ENCODE assay signal across 25 mouse cellular contexts in the genomic region with DNA sequence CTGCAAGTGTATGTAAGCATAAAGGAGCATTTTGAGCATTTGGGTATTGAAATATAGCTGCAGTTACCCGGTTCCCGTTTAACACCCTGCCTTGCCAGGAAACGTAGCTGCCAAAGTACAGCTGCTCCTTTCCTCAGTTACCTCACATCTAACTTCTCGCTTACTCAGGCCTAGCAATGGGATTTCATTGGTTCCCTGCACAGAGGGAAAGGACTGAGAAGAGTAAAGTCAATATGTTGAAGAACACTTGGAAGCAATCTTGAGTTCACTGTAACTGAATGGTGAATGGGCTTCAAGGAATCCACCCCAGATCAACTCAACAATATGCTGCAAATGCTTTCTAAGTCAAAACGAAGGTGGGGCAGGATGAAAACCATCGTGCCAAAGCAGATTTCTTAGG.
"Had no signal": no experiment of that assay in that cellular context is flagged by ENCODE, and none has a peak within 500 bp of the region (broad histone marks: within the 10 kb centered on the region; RNA-seq: fewer than 3 reads in every experiment).

No protein-coding gene starts in this region.

- H3K4me2 ChIP-seq: heart, embryonic 12.5 days; hindbrain, embryonic 12.5 days; hindbrain, embryonic 14.5 days; intestine, embryonic 15.5 days; limb, embryonic 12.5 days had no signal

- H3K9ac ChIP-seq: heart, embryonic 12.5 days; hindbrain, embryonic 12.5 days; hindbrain, embryonic 14.5 days; intestine, embryonic 15.5 days; limb, embryonic 12.5 days had no signal

- H3K4me3 ChIP-seq: gastrocnemius, adult 2 months; heart, embryonic 10.5 days; heart, embryonic 12.5 days; hindbrain, embryonic 10.5 days; hindbrain, embryonic 12.5 days; intestine, embryonic 15.5 days; layer of hippocampus, adult 2 months; left cerebral cortex, adult 2 months; limb, embryonic 10.5 days; limb, embryonic 12.5 days had no signal

- H3K4me1 ChIP-seq: heart, embryonic 10.5 days; heart, embryonic 12.5 days; hindbrain, embryonic 10.5 days; hindbrain, embryonic 12.5 days; intestine, embryonic 15.5 days; limb, embryonic 10.5 days; limb, embryonic 12.5 days had no signal

- H3K27me3 ChIP-seq: heart, embryonic 12.5 days; hindbrain, embryonic 12.5 days; intestine, embryonic 15.5 days; limb, embryonic 12.5 days had no signal

- H3K9me3 ChIP-seq: heart, embryonic 10.5 days; heart, embryonic 12.5 days; hindbrain, embryonic 10.5 days; hindbrain, embryonic 12.5 days; intestine, embryonic 15.5 days; limb, embryonic 10.5 days; limb, embryonic 12.5 days had no signal

- H3K36me3 ChIP-seq: heart, embryonic 10.5 days; heart, embryonic 12.5 days; hindbrain, embryonic 10.5 days; hindbrain, embryonic 12.5 days; intestine, embryonic 15.5 days; limb, embryonic 10.5 days; limb, embryonic 12.5 days had no signal

- DNase-seq: gastrocnemius, adult 2 months; gastrocnemius, postnatal 10 days; gastrocnemius, postnatal 25 days; heart, adult 18-20 months; heart, postnatal 10 days; heart, postnatal 4 days; kidney, adult 18-20 months; kidney, adult 8-10 months; kidney, postnatal 10 days; kidney, postnatal 25 days; kidney, postnatal 4 days; liver had no signal

- H3K27ac ChIP-seq: gastrocnemius, adult 2 months; heart, embryonic 10.5 days; hindbrain, embryonic 10.5 days; hindbrain, embryonic 12.5 days; hindbrain, embryonic 14.5 days; intestine, embryonic 15.5 days; layer of hippocampus, adult 2 months; left cerebral cortex, adult 2 months; limb, embryonic 10.5 days; limb, embryonic 12.5 days had no signal

- ATAC-seq: hindbrain, embryonic 16.5 days; inflammation-experienced regulatory T-cells, adult 6 months; intestine, embryonic 15.5 days; intestine, postnatal 0 days had no signal
